Mouse (Mus musculus) megakaryocyte, embryonic 14.5 days (primary cell): ENCODE data around the gene 2310034G01Rik.

Source experiments
- FLI1 ChIP-seq: IDR thresholded peaks from 2 replicates; pipeline ENCODE4 v1.6.1; 2012; ENCODE audit warnings: low read length, inconsistent platforms, mixed read lengths
- GATA1 ChIP-seq: IDR thresholded peaks from 3 replicates; pipeline ENCODE4 v1.6.1; 2012; ENCODE audit warnings: mixed read lengths, low read length, inconsistent platforms, borderline replicate concordance

DNA sequence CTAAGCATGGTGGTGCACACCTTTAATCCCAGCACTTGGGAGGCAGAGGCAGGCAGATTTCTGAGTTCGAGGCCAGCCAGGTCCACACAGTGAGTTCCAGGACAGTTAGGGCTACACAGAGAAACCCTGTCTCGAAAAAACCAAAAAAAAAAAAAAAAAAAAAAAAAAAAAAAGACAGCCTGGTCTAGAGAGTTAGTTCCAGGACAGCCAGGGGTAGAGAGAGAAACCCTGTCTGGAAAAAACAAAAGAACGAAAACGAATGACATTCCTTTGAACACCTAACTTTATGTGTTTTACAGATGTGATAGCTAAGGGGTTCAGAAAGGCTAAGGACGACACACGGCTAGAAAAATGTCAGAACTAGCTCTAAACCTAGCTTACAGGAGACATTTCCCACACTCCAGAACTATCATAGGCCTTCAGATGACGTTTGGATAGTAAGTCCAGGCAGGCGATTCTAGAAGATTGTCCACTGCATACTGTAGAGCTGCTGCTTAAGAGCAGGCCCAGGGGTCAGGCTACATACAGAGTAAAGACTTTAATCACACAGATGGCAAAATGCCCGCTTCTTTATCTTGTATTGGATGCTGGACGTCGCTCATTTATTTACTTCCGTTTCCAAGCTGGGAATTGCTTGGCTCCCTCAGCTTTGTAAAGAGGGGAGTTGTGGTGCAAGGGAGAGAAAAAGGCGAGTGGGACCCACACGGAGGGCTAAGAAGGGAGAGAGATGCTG lies 2.0 kb downstream of the 2310034G01Rik start:
- no peak for TF ChIP-seq GATA1
- TF ChIP-seq FLI1, result no peak
